Mouse (Mus musculus) adrenal gland, postnatal 10 days (tissue): ENCODE data around the gene Espl1. TPM values are rescaled to one million over a fixed set of nuclear protein-coding genes. Genes with fewer than 3 reads are reported as not detected.
A peak's percentile ranks its signal among the peaks of the same experiment; 100 is the strongest.

Experiments used
- DNase-seq: peaks from one replicate; pipeline ENCODE4 v3.0.0; 2021; ENCODE audit warnings: mixed read lengths
- long read RNA-seq, 2 experiments: library from polyadenylated mRNA; stranded (forward); transcript quantifications; one replicate each; pipeline ENCODE4 v2.0.0; 2021
- total RNA-seq, 2 experiments: library from RNA; stranded (reverse); gene quantifications; 2 replicates each; pipeline ENCODE4 v1.2.3; 2021

Espl1 gene
- 10 to 100 TPM in 1 of 2 experiments, 1 to 10 TPM in 1; 8.8 to 11.9 TPM for total RNA-seq
- long read RNA-seq, experiment 1, partial matches to known transcripts: 1 of 1 reads
- long read RNA-seq, experiment 1, other reads (novel, unspliced or antisense): 0 of 1 reads
- long read RNA-seq, experiment 2, full-length matches to known transcripts: 1 of 3 reads
- long read RNA-seq, experiment 2, partial matches to known transcripts: 2 of 3 reads
- long read RNA-seq, experiment 2, other reads (novel, unspliced or antisense): 0 of 3 reads

GRCm38 (mm10) chr15:102295633-102296367 is at the start of gene Espl1:
Gene Espl1, plus strand, starts transcription at chr15:102296266.
- DNase-seq: peak; percentile 96

DNA sequence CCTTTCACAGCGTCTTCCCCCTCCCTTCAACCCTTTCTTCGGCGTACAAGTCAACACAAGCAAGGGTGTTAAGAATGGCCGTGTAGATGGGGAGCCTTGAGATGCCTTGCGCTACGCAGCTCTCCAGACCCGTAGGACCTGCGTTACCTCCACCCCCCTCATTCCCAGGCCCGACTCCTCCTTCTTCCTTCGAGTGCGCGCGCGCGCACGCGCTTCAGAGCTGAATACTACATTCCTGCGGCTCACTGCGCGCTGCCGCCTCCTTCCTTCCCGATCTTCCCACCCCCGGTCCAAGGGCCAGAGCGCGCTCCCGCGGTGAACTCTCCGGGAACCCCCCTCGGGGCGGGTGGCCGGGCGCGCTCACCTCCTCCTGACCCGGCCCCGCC is 49.2 kb upstream of the Espl1 start:
- DNase-seq: peak; percentile 95

DNA sequence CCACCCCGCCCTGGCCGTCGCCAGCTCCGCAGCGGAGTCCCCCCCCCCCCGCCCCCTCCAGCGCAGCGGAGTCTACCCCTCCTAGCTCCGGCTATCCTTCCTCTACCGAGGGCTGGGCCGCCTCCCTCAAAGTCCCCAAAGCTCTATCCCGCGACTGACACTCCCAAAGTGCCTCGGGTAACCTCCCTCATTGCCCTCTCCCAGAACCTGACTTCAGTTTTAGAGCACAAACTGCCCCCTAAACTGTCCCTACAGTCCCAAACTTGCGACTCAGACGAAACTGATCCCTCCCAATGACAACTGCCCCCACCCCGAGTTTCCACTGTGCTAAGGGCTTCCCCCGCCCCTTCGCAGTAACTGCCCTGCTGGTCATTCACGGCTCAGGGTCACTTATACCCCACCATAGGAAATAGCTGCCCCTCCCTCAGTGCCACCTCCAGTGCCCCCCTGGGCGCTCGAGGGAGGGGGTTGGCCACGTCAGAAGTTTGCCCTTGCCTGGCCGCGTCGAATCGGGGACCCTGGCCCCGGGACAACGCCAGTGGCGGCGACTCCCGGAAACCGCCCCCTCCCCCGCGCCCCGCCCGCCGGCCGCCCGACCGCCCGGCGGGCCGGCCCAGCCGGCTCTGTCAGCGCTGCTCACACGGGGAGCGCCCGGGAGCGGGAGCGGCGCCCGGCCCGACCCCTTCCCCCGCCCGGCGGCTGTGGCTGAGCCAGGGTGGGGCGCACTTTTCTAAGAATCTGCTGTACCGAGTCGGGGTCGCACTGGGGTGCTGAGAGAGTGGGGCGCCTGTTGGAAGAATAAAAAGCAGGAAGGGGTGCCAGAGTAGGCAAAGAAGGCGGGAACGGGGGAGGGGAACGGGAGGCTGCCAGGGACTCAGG is 48.6 kb upstream of the Espl1 start:
- DNase-seq: peak; percentile 81

DNA sequence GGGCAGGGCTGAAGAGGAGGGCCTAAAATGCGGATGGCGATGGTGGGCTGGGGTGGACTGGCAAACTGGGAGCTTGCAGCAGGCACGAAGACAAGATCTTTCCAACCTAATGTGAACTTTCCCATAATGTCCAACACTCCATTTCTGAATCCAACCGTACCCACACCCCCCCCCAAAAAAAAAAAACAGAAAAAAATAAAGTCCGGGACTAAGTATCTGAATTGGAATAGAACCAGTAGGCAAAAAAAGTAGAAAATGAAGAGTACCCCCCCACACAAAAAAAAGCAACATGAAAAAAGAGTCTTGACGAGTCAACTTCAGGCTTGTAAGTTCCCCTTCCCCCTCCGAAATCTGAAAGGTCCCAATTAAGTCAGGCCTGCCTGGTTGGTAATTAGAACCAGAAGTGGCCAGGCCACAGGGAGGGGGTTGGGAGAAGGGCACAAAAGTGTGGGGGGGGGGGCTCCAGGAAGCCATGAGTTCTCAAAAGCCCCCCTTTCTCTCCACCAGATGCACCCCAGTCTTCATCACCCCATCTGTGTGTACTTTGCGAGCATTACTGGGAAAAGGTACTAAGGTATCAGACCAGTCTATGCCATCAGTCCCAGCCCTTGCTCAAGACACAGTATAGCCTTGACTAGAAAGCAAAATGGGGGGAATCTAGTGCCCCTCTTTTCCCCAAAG is 47.8 kb upstream of the Espl1 start:
- DNase-seq: no peak

DNA sequence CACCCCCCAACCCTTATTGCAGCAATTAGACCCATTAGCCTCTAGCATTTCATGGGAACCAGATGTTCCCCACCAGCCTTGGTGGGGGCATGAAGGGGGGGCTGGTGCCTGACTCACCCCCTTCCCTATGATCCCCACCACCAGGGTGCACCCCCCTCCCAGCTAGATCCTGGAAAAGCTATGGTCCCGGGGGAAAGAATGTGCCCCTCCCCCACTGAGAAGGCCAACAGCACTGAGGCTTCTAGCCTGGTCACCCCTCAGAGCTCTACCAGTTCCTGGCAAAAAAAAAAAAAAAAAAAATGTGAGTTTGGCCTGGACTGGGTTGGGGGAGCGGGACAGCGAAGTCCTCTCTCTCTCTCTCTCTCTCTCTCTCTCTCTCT is 47.3 kb upstream of the Espl1 start:
- DNase-seq: no peak

DNA sequence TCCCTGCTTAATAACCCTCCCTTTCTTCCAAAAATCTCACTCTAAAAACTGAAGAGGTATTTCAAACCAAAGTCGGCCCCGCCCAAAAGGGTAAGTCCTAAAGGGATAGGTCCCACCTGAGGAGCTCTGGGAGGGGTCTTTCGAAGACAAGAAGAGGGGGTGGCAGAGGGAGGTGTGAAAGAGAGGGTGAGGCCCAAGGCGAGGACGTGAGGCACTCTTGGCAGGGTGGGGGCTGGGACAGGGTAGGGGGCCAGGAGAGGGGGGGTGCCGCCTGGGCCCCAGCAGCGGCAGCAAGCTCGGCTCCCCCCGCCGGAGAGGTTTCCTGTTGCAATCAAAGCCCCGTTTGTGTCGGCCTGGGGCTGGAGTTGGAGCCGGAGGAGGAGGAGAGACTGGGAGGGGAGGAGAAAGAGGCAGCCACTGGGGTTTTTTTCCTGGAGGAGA is 46.8 kb upstream of the Espl1 start:
- peak; percentile 41 for DNase-seq

DNA sequence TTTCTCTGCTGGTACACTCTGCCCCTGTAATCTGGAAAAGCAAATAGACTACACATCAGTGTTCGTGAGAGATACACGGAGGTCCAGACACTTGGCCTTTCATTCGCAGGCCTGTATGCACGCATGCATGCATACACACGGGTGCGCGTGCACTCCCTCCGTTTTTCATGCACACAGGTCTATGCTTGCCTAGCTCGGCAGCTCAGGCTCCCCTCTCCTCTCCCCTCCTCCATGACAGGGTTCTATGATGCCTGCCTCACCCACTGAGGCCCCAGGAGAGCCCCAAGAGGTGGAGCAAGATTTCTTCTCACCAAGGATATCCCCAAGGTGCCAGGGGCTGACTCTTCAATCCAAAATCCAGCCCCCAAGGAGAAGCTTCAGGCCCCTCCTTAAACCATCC is 46.1 kb upstream of the Espl1 start:
- no peak for DNase-seq

GRCm38 (mm10) chr15:102250521-102250920 is 45.5 kb upstream of the Espl1 start:
- no peak for DNase-seq

DNA sequence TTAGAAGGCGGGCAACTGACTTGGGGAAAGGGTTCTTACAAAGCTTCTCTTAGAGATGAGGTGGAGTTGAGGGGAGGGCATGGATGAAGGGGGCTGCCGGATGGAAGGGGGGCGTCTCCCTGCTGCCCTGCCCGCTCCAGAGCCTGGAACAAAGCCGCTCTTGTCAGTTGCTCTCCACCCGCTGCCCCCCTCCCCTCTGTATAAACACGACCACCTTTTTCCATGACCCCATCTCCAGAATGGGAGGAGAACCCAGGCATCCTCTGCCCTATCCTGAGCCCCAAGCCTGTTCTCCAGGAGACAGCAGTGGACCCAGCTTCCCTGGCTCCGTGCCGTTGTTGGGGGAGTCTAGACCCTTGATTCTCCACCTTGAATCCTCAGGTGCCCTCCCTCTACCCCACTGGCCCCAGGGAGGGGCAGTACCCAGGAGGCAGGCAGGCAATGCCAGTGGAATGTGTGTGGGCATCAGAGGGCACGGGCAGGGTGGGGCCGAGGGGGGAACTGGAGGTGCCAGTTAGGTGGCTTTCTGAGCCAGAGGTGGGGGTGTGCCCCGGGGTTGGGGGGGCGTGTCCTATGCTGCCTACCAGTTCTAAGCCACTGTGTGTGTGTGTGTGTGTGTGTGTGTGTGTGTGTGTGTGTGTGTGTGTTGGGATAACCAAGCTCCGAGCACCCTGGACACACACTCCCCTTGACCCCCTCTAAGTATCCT is 40.4 kb upstream of the Espl1 start:
- DNase-seq: no peak

- no peak for DNase-seq
Observed at GRCm38 (mm10) chr15:102256431-102257201, 39.5 kb upstream of the Espl1 start.

- peak; percentile 65 for DNase-seq
Observed at GRCm38 (mm10) chr15:102257202-102258075, 38.6 kb upstream of the Espl1 start, which contains the start of gene Rarg. Gene Rarg, minus strand, starts transcription at chr15:102257517.

DNA sequence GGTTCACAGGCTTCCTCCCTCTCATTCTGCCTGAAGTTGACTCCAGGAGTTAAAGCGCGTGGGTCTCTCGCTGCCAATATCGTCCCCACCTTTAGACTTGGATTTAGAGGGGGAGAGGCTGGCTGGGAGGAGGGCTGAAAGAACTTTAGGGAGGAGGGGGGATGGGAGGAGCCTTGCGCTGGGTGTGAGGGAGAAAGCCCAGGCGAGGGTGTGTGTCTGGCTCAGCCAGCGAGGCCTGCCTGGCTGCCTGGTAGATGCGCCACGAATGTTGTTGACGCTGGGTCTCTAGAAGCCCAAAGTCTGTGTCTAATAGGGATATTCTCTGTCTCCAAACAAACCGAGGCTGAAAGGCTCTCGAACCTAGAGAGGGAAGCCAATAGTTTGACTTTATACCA is 38.0 kb upstream of the Espl1 start:
- no peak for DNase-seq

GRCm38 (mm10) chr15:102258581-102259253 is 37.3 kb upstream of the Espl1 start:
- no peak for DNase-seq

DNA sequence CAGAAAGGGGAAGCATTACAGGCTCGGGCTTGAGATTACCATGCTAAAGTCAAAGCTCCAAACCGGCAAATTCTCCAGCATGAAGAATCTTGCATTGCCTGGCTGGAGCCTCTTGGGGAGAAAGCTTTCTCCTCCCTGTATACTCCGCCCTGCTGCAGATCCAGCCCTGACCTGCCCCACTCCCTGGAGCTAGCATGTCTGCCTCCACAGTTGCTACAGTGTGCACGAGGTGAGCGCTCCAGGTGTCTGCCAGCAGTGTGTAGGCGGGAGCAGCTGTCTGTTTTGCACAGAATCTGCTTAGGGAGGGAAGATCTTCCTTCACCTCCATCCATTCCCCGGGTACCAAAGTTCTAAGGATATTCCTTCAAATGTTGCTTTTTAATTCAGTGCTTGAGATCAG is 33.5 kb upstream of the Espl1 start:
- DNase-seq: no peak

DNA sequence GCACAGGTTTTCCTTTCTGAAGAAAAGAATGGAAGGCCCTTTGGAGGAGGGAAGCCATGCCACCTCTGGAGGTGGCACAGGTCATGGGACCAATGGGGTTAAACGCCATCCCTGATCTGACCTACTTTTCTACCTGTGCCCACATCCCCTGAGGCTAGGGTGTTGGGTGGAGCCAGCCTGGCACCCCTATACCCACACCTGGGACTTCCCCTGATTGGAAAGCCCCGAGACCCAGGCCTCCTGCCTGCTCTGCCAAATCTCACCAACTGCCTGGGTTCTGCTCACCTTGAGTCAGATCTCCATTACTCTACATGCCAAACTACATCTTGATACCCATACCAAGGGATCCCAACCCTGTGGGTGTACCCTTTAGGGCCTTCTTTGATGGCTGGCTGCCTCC is 33.0 kb upstream of the Espl1 start:
- no peak for DNase-seq

- DNase-seq: no peak
Observed at GRCm38 (mm10) chr15:102265548-102265947, 30.5 kb upstream of the Espl1 start.

DNA sequence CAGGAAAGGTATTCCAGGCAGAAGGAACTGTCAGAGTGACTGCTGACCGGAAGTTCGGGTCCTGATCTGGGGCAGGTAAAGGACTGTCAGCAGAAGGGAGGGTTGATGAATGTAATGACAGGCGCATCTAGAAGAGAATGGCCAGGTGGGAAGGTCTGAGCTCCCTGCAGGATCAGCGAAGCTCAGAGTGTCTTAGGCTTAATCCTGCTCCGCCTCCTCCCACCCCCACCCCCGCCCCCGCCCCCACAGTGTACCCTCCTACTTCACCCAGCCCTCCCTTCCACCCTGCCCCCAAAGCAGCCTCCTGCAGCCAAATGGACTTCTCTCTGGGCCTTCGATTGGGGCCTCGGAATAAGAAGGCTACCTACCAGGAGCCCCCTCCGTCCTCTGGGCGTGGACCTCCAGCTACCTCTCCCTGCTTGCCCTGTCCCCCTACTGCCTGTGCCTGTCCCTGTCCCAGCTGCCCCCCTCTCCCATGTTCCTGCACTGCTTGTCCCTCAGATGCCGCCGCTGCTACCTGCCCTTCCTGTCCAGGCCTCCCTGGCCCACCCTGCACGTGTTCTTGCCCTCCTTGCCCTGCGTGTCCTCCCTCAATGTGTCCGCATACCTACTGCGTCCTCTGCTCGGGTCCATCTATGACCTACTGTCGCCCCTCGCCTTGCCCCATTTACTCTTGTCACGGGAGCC is 25.6 kb upstream of the Espl1 start, which contains the start of gene Gm9918:
Gene Gm9918, plus strand, starts transcription at position 290 of the 687 bp plus-strand sequence.
- no peak for DNase-seq

GRCm38 (mm10) chr15:102271441-102271840 is 24.6 kb upstream of the Espl1 start:
- DNase-seq: no peak
